Mouse (Mus musculus) MEL-GATA-1-ER (cell line): ENCODE data around the gene Reln.

Experiments
- DNase-seq: peaks from one replicate; pipeline ENCODE4 v3.0.0-alpha.2; 2012; ENCODE audit warnings: low read depth; ENCODE audit errors: extremely low read depth

Reln gene

DNA sequence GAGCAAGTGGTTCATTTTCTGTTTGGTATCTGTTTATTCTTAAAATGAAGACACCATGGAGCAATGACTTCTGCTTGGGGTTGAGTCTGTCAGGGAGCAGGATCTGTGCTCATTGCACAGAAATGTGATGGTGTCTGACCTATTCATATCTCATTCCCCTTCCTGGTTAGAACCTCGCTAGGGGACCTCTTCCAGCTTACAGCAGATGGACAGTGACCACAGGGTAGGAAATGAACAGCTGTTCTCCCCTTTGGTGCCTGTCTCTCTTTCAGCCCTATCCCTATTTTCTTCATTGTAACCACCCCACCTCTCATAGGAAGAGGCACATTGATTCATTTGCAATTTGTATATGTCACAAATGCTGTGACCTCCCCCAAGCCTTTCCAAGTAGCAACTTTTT is 225.2 kb downstream of the Reln start:
- no peak for DNase-seq

DNA sequence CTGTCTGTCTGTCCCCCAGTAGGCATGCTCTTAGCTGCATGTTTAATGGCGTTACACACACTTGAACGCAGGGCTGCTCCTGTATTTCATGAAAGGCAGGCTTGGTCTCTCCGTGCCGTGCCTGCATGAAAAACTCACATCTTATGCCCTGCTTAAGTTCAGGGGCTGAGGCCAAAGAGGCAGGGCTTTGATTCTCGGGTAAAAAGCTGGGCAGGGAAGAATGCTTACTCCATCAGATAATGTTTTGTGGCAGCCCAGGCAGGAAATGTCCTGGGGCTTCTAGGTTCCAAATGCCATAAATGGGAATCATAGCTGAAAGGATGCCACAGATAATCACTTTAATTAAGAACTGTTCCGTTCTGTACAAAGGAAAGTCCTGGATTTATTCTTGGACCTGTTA is 226.0 kb downstream of the Reln start:
- no peak for DNase-seq

DNA sequence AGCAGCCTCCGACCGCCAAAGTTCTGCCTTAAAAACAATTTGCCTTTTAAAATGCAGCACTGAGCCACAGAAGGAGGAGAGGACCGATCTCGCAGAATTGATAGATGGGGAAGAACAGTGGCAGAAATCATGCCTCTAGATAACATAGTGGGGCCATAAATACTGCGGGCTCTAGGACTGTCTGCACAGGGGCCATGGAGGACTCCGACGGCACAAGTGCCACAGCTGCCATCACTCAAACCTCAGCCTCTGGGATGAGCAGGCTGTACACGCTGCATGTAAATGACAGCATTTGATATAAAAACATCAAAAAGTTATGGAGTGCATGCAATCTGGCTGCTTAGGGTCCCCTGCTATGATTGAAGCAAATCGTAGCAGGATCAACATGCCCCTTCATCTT is 227.6 kb downstream of the Reln start:
- DNase-seq: no peak

DNA sequence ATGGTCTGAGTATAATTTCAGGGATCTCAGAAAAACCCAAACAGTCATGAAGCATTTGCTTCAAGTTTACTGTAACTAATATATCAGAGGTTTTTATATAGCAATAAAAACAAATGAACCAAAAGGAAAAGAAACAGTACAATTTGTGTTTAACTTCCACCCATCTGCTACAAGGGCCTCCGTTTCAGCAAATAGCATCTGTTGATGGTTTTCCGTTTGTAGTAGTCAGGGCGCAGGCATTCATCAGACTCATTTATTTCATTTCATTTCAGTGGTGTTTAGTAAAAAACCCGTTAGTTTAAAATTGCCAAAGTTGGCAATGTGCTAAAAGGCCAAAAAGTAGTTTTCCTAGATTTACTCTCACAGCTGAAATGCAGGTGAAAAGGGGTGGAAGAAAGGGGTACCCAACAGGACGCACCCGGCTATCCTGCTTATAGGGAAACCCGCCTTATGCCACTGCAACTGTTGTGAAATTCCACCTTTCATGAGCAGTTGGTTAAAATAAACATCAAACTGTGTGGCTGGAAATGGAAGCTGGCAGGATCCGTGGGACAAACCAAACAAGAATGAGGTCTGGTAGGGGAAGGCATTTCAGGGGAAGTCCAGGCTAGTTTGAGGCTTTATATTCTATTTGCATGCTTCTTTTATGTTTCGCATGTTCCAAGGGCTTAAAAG is 237.6 kb downstream of the Reln start:
- no peak for DNase-seq

DNA sequence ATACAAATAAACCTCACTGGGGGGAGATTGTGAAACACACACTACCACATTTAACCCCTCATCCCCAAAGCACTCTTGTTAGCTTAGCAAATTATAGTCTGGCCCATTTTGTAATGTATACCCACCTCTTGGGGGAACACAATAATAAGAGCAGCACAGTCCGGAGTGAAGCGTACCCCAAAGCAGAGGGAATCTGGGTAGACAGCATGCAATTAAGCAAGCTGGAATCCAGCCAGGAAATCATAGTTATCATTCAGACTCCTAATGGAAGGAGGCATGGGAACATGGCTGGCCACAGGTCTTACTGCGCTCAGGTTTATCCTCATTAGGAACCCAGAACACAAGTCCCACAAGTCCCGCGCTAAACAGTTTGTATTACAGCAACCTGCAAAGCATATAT is 249.5 kb downstream of the Reln start:
- DNase-seq: no peak

DNA sequence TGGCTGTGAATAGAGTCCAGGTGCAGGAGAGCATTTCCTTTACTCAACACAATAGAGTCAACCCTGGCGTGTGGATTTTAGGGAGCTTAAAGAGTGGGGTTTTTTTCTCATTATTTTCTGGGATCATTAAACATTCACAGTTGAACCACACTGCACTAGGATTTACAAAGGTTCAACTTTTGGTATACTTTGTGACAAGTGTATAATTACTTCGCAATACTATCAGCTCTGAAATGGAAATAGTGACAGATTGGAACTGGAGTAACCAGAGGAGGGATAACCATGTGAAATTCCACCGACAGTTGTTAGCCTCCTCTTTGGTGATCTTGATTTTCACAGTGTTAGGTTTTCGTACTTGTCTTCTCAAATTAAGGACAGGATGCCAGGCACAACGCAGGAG is 250.5 kb downstream of the Reln start:
- no peak for DNase-seq

DNA sequence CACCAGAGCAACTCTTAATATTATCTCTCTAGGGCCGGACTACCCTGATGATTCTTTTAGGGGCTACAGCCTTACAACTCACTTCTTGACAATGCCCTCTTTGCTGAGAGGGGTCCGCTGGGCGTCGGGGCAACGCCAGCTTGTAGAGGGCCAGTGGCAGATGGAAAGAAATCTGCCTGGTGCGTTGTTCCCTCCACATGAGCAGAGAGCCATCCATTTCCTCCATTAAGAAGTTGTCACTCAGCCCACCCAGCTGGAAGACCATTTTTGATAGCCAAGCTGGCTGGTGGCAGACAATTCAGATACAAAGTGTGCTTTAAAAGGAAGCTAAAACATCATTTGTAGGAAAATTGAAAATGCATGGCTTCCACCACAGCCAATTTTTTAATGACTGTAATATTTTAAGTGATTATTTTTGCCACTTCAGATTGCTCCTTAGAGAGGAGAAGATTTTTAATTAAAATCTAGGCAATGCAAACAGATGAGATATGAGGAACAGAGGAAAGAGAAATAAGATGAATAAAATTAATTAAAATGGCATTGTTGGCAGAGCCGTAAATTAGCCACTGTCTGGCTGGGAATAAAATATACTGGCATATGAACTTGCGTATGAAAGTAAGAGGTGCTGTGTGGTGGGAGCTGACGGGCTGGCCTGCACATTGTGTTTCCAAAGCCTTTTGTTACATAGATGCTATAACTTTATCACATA is 251.2 kb downstream of the Reln start:
- DNase-seq: no peak

DNA sequence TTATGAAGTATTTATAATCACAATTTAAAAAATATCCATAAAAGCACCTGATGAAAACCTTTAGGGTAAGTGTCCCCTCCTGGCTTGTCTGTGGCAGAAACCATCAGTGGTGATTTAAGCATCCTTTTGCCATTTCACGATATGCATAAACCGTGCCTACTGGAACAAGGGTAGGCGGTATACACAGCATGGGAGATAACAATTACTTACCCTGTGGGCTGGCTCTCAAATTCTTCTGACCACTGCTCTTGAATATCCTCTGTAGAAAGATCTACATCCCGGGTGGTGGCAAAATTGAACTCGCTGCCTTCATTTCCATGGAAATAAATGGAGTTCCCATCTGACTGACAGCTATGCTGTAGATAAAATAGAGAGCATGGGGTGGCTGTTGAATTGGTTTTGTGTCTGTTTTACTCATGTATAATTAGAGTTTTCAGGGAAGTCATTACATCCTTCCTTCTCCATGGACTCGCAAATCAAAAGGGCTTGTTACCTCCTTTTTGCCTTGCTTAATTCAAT is 264.0 kb downstream of the Reln start:
- DNase-seq: no peak

DNA sequence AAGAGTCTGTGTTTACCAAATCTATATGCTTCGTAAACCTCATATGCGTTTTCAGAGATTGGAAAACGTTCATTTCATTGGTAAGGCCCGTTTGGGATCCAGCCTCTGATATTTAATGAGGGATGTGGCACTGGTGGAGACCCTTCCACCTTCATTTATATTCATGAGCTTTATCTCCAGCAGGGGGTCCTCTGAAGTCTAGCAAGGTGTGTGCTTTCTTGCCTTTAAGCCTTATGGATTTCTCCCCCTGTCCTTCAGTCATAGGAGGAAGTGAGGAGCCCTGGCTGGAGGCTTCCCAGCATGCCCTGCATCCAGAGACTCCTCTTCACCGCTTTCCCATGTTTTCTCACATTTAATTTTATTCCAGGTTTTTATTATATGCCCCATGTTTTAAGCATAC is 269.5 kb downstream of the Reln start:
- no peak for DNase-seq

DNA sequence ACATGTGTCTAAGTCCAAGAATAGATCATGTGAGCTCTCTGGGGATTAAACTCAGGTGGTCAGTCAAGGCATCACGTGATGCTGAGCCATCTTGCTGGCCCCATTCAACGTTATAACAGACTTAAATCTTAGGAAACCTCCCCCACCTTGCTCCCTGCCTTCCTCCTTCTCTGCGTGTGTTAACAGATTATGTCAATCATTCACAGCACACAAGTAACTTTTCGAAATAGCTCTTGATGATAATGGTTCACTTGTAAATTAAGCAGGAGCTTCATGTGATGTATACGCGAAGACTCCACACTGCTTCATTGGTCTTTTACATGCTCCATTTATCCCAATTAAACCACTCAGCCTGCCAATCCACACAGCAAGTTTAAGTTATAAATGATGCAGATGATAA is 271.9 kb downstream of the Reln start:
- DNase-seq: no peak

DNA sequence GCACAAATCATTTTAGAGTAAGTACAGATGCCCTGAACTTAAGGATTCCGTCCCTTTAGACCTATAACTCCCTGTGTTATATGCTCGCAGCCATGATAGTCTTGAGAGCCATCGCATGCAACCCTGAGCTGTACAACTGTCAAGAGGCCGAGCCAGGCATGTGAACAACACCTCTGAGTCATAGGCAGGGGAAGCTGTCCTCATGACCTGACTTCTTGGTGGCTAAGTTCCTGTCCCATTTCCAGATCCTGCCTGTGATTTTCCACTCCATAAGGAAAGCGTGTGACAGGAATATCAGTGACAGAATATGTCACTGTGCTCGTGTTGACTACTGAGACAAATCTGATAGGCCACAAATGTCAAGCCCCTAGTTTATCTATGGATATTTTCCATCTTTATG is 285.3 kb downstream of the Reln start:
- no peak for DNase-seq

DNA sequence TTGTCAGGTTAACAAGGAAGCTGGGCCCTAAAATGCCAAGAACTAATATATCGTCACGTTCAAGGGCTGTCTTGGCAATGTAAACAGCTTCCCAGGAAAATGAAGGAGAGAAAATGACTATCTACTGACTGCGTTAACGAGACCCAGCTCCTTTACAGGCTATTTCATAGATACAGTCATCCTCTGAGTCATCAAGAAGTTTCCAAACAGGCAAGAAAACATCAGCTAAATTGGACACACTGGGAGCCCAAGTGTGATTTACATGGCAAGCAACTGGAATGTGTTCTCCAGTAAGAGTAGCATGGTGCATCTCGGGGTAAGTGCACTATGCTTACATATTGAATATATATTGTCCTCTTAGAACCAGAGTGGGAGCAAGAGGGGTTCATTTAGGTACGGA is 302.7 kb downstream of the Reln start:
- DNase-seq: no peak

DNA sequence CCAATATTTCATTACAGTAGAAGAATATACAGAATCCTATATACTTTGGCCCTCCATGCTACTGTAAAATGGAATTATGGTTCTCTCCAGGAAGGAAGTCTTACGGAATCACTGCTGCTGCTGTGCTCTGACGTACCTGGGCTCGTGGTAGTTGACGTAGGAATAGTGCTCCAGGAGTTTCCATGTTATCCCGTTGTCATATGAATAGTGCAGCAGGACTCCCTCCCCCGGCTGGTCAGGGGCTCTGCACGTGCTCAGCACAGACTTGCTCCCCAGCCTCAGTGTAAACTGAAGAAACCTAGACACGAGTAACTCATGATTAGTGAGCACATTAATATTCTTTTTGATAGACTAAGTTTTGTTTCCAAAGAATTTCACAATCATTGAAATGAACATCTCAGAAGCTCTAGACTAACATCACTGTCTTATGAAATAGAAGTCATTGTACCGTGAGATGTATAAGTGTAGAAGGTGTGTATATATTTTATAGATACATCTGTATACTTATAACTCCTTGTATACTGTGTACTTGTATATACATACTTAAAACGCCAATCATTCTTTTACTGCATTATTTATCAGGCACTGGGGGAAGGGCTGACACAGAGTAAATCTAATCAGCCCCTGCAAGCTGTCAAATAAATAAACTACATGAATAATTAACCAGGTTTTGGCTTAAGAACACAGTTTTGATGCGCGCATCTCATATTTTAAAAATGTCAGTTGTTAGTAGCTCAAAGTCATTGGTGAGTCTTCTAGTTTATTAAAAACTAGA is 304.9 kb downstream of the Reln start:
- DNase-seq: no peak

DNA sequence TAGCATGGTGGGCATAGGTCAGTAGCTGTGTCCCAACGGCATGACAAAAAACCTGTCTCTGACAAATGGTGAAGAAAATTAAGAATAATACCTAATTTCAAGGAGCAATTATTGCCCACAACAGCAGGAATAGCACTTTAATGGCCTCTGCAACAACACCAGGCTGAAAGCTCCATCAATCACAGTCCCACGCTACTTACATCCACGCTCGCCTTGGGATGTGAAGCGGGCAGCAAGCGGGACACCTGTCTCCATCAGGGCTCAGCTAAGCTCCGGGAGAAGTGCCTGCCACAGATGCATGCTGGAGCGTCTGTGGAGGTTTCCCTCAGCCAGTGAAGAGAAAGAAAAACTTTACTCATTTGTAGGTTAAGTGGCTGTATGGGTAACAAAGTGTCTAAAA is 309.3 kb downstream of the Reln start:
- no peak for DNase-seq

DNA sequence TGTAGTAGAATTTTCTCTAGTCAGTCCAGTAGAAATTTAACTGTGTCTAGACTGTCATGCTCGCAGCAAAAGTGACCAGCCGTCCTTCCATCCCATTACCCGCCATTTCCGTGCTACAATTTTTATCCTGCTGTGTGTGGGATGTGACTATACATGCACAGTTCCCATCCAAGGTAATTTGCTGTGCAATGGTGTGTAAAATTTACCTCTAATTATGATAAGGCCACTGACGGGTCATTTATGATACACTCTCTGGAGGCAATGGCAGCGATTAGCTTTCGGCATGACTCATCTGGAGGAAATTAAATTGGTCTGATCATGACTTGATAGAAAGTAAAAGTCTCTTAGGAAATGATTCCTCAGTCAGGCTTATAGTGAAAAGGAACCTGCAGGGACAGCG is 311.5 kb downstream of the Reln start:
- no peak for DNase-seq

DNA sequence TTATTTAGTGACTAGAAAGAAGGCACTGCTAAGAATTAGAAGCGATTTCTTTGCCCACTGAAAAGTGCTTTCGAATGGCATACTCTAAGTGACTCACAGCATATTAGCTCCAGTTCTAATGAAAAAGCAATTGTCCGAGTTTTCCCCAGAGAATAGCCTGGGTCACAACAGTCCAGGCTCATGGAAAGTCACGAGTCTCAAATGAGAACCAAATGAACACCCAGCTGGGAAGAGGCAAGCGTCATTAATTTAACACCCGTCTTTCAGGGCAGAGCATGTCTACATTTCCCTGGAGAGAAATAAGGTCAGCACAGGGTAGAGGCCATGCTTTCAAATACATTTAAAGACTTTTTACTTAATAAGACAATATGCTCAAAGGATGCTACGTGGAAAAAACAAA is 312.8 kb downstream of the Reln start:
- DNase-seq: no peak

DNA sequence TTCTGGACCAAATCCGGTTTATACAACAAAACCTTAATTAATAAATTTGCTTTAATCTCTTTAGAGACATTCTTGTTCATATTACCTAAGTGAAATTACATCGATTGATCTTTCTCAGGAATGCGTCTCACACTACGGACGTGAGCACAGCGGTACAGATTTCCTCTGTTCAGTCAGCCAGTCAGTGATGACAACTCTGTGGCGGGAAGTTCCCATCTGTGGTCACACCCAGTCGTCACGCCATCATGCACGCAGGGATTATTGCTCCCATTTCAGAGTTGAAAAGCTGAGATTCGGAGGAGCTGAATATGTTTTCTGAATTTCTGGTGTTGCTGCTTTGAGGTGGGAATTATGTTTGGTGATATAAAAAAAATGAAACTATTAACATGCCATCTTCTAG is 316.1 kb downstream of the Reln start:
- DNase-seq: no peak

DNA sequence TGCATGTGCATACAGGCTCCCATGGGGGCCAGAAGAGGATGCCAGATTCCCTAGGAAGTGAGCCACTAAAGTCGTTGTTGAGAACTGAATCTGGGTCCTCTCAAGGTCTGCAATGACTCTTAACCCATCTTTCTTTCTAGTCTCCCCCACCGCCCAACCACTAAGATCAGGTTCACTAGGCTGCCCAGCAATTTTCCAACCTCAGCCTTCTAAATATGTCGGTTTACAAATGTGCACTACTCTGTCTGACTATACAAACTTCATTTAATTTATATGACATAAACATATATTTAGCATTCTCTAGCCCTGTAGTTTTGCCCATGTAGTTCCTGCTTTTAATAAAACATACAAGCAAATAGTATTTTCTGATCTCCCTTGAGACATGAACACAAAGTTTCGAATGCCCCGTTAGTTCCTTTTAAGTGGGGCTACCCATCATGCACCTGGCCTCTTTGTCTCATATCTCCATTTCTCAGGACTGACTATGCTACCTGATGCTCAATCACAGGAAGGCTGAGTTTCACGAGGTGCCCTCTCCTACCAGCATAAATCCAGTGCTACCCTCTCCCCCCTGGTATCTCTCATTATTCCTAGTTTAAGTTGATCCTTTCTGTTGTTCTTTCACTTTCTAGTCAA is 317.1 kb downstream of the Reln start:
- DNase-seq: no peak

DNA sequence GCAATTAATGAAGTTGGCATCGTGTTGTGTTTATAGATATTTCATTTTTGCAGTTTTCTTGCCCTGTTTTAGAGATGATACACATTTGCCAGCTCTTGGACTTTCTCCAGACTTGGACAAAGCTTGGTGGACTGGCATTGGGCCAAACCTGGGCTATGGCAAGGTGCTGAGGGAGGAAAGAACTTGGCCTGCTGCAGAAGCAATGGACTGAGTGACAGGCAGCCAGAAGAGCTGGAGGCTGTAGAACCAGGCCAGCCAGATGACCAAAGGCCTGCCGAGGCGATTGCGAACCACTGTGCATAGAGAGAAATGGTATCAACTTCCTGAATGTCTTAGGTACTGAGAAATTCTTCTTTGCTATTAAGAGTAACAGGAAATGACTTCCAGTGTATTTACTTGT is 318.8 kb downstream of the Reln start:
- no peak for DNase-seq

DNA sequence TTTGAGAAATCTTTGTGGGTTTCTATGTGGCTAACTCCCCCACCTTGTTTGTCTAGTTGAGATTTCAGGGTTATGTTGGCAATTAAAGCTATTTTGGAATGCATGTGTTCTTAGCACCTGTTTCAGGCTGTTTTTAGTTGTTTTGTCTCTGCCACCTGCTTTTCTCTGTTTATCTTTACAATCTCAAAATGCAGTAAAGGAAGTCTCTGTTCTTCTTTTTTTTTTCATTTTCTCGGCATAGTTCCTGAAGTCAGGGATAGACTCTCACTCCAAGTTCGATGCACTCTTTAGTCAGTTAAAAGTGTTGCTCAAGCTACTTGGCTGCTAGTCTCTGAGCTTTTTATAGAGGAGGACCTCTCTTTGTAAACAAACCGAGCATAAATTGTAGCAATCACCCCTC is 320.4 kb downstream of the Reln start:
- DNase-seq: no peak

DNA sequence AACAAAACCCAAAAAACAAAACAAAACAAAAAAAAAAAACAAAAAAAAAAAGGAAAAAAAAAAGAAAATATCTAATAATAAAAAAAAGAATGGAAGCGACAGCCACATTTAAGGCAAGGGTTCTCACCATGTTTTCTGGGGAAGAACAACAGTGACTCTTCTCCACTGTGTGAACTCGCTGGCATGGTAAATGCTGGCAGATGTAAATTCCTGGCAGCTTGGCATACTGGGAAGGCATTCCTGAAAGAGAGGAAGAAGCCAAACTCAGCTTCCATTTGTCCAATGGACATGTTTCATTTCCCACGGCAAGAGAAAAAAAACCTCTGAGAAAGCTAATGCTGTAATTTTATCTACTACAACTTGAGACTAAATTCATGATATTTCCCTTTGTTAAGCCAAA is 326.6 kb downstream of the Reln start:
- no peak for DNase-seq

DNA sequence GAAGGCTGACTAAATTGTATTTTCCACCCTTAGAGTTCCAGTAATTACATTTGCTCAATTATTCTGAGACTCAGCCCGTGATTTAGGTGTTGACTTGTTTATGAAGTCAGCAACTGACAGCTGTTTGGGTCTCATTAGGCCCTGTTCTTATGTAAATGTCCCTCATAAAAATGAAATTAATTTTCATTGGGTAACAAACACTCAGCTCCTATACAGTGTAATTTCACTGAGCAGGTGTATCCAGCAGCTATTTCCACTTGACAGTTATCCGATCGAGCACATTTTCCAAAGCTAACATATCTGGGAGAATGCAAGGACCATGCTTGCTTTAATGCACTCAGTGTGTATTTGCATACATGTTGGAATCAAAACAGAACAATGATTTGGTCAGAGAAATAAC is 330.0 kb downstream of the Reln start:
- DNase-seq: no peak
